Mouse (Mus musculus) G1E (cell line): ENCODE data around the gene Ttc7. TPM values are rescaled to one million over a fixed set of nuclear protein-coding genes. Genes with fewer than 3 reads are reported as not detected.

ENCODE experiments used
- ATAC-seq: 2 replicates; pipeline ENCODE4 v1.8.0; 2016; ENCODE audit warnings: mild to moderate bottlenecking; ENCODE audit not compliant: insufficient number of reproducible peaks, poor library complexity, low FRiP score, severe bottlenecking; ENCODE audit errors: extremely low read depth
- DNase-seq: peaks from one replicate; pipeline ENCODE4 v3.0.0; 2012; ENCODE audit warnings: low spot score
- H3K27me3 ChIP-seq: 2 replicates; pipeline ENCODE4 v1.6.1; 2012; ENCODE audit warnings: mild to moderate bottlenecking, low read length, inconsistent platforms; ENCODE audit not compliant: insufficient read depth
- H3K36me3 ChIP-seq: replicated peaks from 2 replicates; pipeline ENCODE3; 2012; ENCODE audit warnings: mild to moderate bottlenecking, inconsistent platforms
- H3K4me1 ChIP-seq: 2 replicates; pipeline ENCODE4 v1.6.1; 2012; ENCODE audit warnings: low read depth, low read length, inconsistent platforms, mixed read lengths; ENCODE audit not compliant: insufficient read depth
- H3K4me3 ChIP-seq: 2 replicates; pipeline ENCODE4 v1.5.1; 2012; ENCODE audit warnings: low read depth, mild to moderate bottlenecking, inconsistent platforms, low read length, moderate library complexity, mixed read lengths
- H3K9me3 ChIP-seq: replicated peaks from 2 replicates; pipeline ENCODE4 v1.6.1; 2012; ENCODE audit warnings: inconsistent platforms
- CTCF ChIP-seq: IDR thresholded peaks from 2 replicates; pipeline ENCODE4 v1.5.1; 2012; ENCODE audit warnings: low read depth, low read length, inconsistent platforms, mixed read lengths
- GATA1 ChIP-seq: IDR thresholded peaks from 2 replicates; pipeline ENCODE4 v1.6.1; 2012; ENCODE audit warnings: borderline replicate concordance, low read length, inconsistent platforms, mixed read lengths
- GATA2 ChIP-seq: IDR thresholded peaks from 2 replicates; pipeline ENCODE4 v1.6.1; 2012; ENCODE audit warnings: low read depth, low read length, inconsistent platforms, borderline replicate concordance
- POLR2AphosphoS5 ChIP-seq: IDR thresholded peaks from 2 replicates; pipeline ENCODE4 v1.6.1; 2012; ENCODE audit warnings: low read depth, low read length, inconsistent platforms; ENCODE audit not compliant: insufficient replicate concordance
- TAL1 ChIP-seq: conservative IDR thresholded peaks from 2 replicates; pipeline ENCODE4 v1.6.1; 2012; ENCODE audit warnings: low read depth, low read length, inconsistent platforms, mixed read lengths
- polyA plus RNA-seq: library from polyadenylated mRNA; stranded (reverse); fragments of >175 nt; gene quantifications from 2 replicates; pipeline ENCODE4 v1.2.3, GENCODE M21; 2012
- total RNA-seq, 2 experiments: library from RNA; stranded (forward) in 1 of 2; stranded (reverse) in 1 of 2; fragments of 200-1000 nt in 1 of 2; fragments of >200 nt in 1 of 2; fragmentation: Nextera tagmentation in 1 of 2; gene quantifications; 2 replicates each; pipeline ENCODE4 v1.2.3; 2014 to 2017

Gene Ttc7
- total and polyA plus RNA-seq, 3 experiments, result 19.6 to 43.5 (median 34.8) TPM

GRCm38 (mm10) chr17:87367228-87367627 lies 84.5 kb downstream of the Ttc7 start:
- Histone ChIP-seq H3K4me3 (no peak overlapping the region), H3K36me3 (peaks cover 95% of the 10 kb centered on the region), H3K27me3 (no peaks in the 10 kb centered on the region), H3K9me3 (no peaks in the 10 kb centered on the region), H3K4me1 (peaks cover 6% of the 10 kb centered on the region; the same call in 1 of the 2 replicates)
- ATAC-seq, result no peak
- TF ChIP-seq CTCF, result no peak
- no peak for TF ChIP-seq TAL1
- no peak for TF ChIP-seq GATA2
- no peak for TF ChIP-seq GATA1
- no peak for TF ChIP-seq POLR2AphosphoS5
- DNase-seq, result no peak

GRCm38 (mm10) chr17:87367640-87368039 lies 85.0 kb downstream of the Ttc7 start:
- Histone ChIP-seq H3K27me3 (no peaks in the 10 kb centered on the region), H3K4me3 (no peak overlapping the region), H3K4me1 (peaks cover 6% of the 10 kb centered on the region; the same call in 1 of the 2 replicates), H3K36me3 (peaks cover 94% of the 10 kb centered on the region), H3K9me3 (no peaks in the 10 kb centered on the region)
- DNase-seq, result no peak
- TF ChIP-seq POLR2AphosphoS5 (no peak), GATA1 (no peak), TAL1 (no peak), GATA2 (no peak), CTCF (no peak)
- no peak for ATAC-seq

- Histone ChIP-seq H3K27me3 (no peaks in the 10 kb centered on the region), H3K4me3 (no peak overlapping the region), H3K4me1 (peaks cover 6% of the 10 kb centered on the region; the same call in 1 of the 2 replicates), H3K36me3 (peaks cover 94% of the 10 kb centered on the region), H3K9me3 (no peaks in the 10 kb centered on the region)
- TF ChIP-seq CTCF (no peak), GATA2 (no peak), GATA1 (no peak), POLR2AphosphoS5 (no peak), TAL1 (no peak)
- ATAC-seq (no peak), DNase-seq (no peak)
These were observed 85.8 kb downstream of the Ttc7 start for GRCm38 (mm10) chr17:87368481-87368880.

GRCm38 (mm10) chr17:87369270-87369759 lies 86.6 kb downstream of the Ttc7 start:
- ATAC-seq, result no peak
- TF ChIP-seq GATA2, result no peak
- TF ChIP-seq TAL1, result no peak
- no peak for TF ChIP-seq POLR2AphosphoS5
- TF ChIP-seq CTCF, result no peak
- TF ChIP-seq GATA1, result no peak
- H3K36me3 ChIP-seq, result peaks cover 92% of the 10 kb centered on the region
- H3K4me3 ChIP-seq, result no peak overlapping the region
- peaks cover 6% of the 10 kb centered on the region; the same call in 1 of the 2 replicates for H3K4me1 ChIP-seq
- DNase-seq, result no peak
- no peaks in the 10 kb centered on the region for H3K27me3 ChIP-seq
- no peaks in the 10 kb centered on the region for H3K9me3 ChIP-seq

- Histone ChIP-seq H3K36me3 (peaks cover 91% of the 10 kb centered on the region), H3K4me3 (no peak overlapping the region), H3K9me3 (no peaks in the 10 kb centered on the region), H3K27me3 (no peaks in the 10 kb centered on the region), H3K4me1 (peaks cover 3% of the 10 kb centered on the region; the same call in 1 of the 2 replicates)
- TF ChIP-seq POLR2AphosphoS5, result no peak
- TF ChIP-seq GATA2, result no peak
- TF ChIP-seq GATA1, result no peak
- no peak for TF ChIP-seq CTCF
- no peak for TF ChIP-seq TAL1
- ATAC-seq, result no peak
- no peak for DNase-seq
These were observed 89.5 kb downstream of the Ttc7 start for GRCm38 (mm10) chr17:87372189-87372588.

- no peak overlapping the region for H3K4me3 ChIP-seq
- no peak for TF ChIP-seq POLR2AphosphoS5
- TF ChIP-seq GATA1, result no peak
- no peak for TF ChIP-seq CTCF
- no peak for TF ChIP-seq TAL1
- TF ChIP-seq GATA2, result no peak
- H3K9me3 ChIP-seq, result no peaks in the 10 kb centered on the region
- ATAC-seq (no peak), DNase-seq (no peak)
- peaks cover 4% of the 10 kb centered on the region; the same call in 1 of the 2 replicates for H3K4me1 ChIP-seq
- peaks cover 89% of the 10 kb centered on the region for H3K36me3 ChIP-seq
- no peaks in the 10 kb centered on the region for H3K27me3 ChIP-seq
These were observed 90.6 kb downstream of the Ttc7 start for GRCm38 (mm10) chr17:87373327-87373726.
